Mouse (Mus musculus): ENCODE measurements around the gene Agtpbp1. TPM values are rescaled to one million over a fixed set of nuclear protein-coding genes. Genes with fewer than 3 reads are reported as not detected.

The Agtpbp1 gene
- total and polyA plus RNA-seq, 2 experiments from 2014 or later = 12.4 to 21.7 TPM

GRCm38 (mm10) chr13:59429369-59429768 lies 155.7 kb downstream of the Agtpbp1 start:
- H3K9ac ChIP-seq (replicated peaks; ENCODE audit: low read depth, low read length) = no peak overlapping the region
- H3K4me3 ChIP-seq (ENCODE audit: low read depth, low read length) = no peak overlapping the region
- ATAC-seq (ENCODE audit: insufficient read depth, low read depth) = no peak
- 78% methylated on average over 6 of the region's 6 CpGs for WGBS
- H3K9me3 ChIP-seq (replicated peaks; ENCODE audit: control insufficient read depth, low read length) = no peaks in the 10 kb centered on the region; the same call in 1 of the 2 replicates
- DNase-seq (ENCODE audit: low spot score) = no peak
- H3K27ac ChIP-seq (ENCODE audit: low read depth) = no peak overlapping the region
- no peaks in the 10 kb centered on the region for H3K4me1 ChIP-seq (ENCODE audit: control insufficient read depth, insufficient read depth)
- H3K36me3 ChIP-seq (replicated peaks; ENCODE audit: control insufficient read depth, insufficient read depth, low read length) = no peaks in the 10 kb centered on the region
- TF ChIP-seq EP300 (IDR thresholded peaks at IDR 0.05; ENCODE audit: low read depth) (no peak), CTCF (IDR thresholded peaks at IDR 0.05; ENCODE audit: low read depth) (no peak)
- H3K4me2 ChIP-seq (ENCODE audit: low read depth, low read length) = no peak overlapping the region
- H3K27me3 ChIP-seq (ENCODE audit: control insufficient read depth, insufficient read depth, low read length) = no peaks in the 10 kb centered on the region

GRCm38 (mm10) chr13:59423871-59424270 lies 161.2 kb downstream of the Agtpbp1 start:
- no peak overlapping the region for H3K4me3 ChIP-seq (ENCODE audit: low read depth, low read length)
- H3K4me1 ChIP-seq (ENCODE audit: control insufficient read depth, insufficient read depth) = no peaks in the 10 kb centered on the region
- no peak for ATAC-seq (ENCODE audit: insufficient read depth, low read depth)
- TF ChIP-seq CTCF (IDR thresholded peaks at IDR 0.05; ENCODE audit: low read depth) = no peak
- no peak for TF ChIP-seq EP300 (IDR thresholded peaks at IDR 0.05; ENCODE audit: low read depth)
- no peak overlapping the region for H3K27ac ChIP-seq (ENCODE audit: low read depth)
- no peak overlapping the region for H3K4me2 ChIP-seq (ENCODE audit: low read depth, low read length)
- no peak for DNase-seq (ENCODE audit: low spot score)
- no peak overlapping the region for H3K9ac ChIP-seq (replicated peaks; ENCODE audit: low read depth, low read length)
- H3K27me3 ChIP-seq (ENCODE audit: control insufficient read depth, insufficient read depth, low read length) = no peaks in the 10 kb centered on the region
- no peaks in the 10 kb centered on the region for H3K36me3 ChIP-seq (replicated peaks; ENCODE audit: control insufficient read depth, insufficient read depth, low read length)
- no peaks in the 10 kb centered on the region for H3K9me3 ChIP-seq (replicated peaks; ENCODE audit: control insufficient read depth, low read length)
- WGBS = 84% methylated on average over 5 of the region's 5 CpGs

- Histone ChIP-seq H3K27ac (ENCODE audit: low read depth) (no peak overlapping the region), H3K36me3 (replicated peaks; ENCODE audit: control insufficient read depth, insufficient read depth, low read length) (no peaks in the 10 kb centered on the region), H3K4me3 (ENCODE audit: low read depth, low read length) (no peak overlapping the region), H3K27me3 (ENCODE audit: control insufficient read depth, insufficient read depth, low read length) (no peaks in the 10 kb centered on the region), H3K4me1 (ENCODE audit: control insufficient read depth, insufficient read depth) (no peaks in the 10 kb centered on the region), H3K9me3 (replicated peaks; ENCODE audit: control insufficient read depth, low read length) (no peaks in the 10 kb centered on the region), H3K4me2 (ENCODE audit: low read depth, low read length) (no peak overlapping the region), H3K9ac (replicated peaks; ENCODE audit: low read depth, low read length) (no peak overlapping the region)
- TF ChIP-seq EP300 (IDR thresholded peaks at IDR 0.05; ENCODE audit: low read depth) (no peak), CTCF (IDR thresholded peaks at IDR 0.05; ENCODE audit: low read depth) (no peak)
- DNase-seq (ENCODE audit: low spot score) (no peak), ATAC-seq (ENCODE audit: insufficient read depth, low read depth) (no peak)
- WGBS = 77% methylated on average over 15 of the region's 15 CpGs
These were observed 168.3 kb downstream of the Agtpbp1 start for GRCm38 (mm10) chr13:59416530-59417230.

- no peak overlapping the region for H3K4me3 ChIP-seq (ENCODE audit: low read depth, low read length)
- no peak for TF ChIP-seq CTCF (IDR thresholded peaks at IDR 0.05; ENCODE audit: low read depth)
- TF ChIP-seq EP300 (IDR thresholded peaks at IDR 0.05; ENCODE audit: low read depth) = no peak
- no peak overlapping the region for H3K27ac ChIP-seq (ENCODE audit: low read depth)
- no peak overlapping the region for H3K9ac ChIP-seq (replicated peaks; ENCODE audit: low read depth, low read length)
- no peak overlapping the region for H3K4me2 ChIP-seq (ENCODE audit: low read depth, low read length)
- no peaks in the 10 kb centered on the region for H3K4me1 ChIP-seq (ENCODE audit: control insufficient read depth, insufficient read depth)
- H3K9me3 ChIP-seq (replicated peaks; ENCODE audit: control insufficient read depth, low read length) = no peaks in the 10 kb centered on the region
- H3K36me3 ChIP-seq (replicated peaks; ENCODE audit: control insufficient read depth, insufficient read depth, low read length) = no peaks in the 10 kb centered on the region
- no peak for DNase-seq (ENCODE audit: low spot score)
- ATAC-seq (ENCODE audit: insufficient read depth, low read depth) = no peak
- WGBS = 82% methylated on average over 9 of the region's 9 CpGs
- H3K27me3 ChIP-seq (ENCODE audit: control insufficient read depth, insufficient read depth, low read length) = no peaks in the 10 kb centered on the region
These were observed 171.1 kb downstream of the Agtpbp1 start for GRCm38 (mm10) chr13:59413885-59414284.

- no peak for TF ChIP-seq EP300 (IDR thresholded peaks at IDR 0.05; ENCODE audit: low read depth)
- no peak for TF ChIP-seq CTCF (IDR thresholded peaks at IDR 0.05; ENCODE audit: low read depth)
- Histone ChIP-seq H3K4me3 (ENCODE audit: low read depth, low read length) (no peak overlapping the region), H3K4me1 (ENCODE audit: control insufficient read depth, insufficient read depth) (no peaks in the 10 kb centered on the region), H3K9ac (replicated peaks; ENCODE audit: low read depth, low read length) (no peak overlapping the region), H3K27ac (ENCODE audit: low read depth) (no peak overlapping the region), H3K27me3 (ENCODE audit: control insufficient read depth, insufficient read depth, low read length) (no peaks in the 10 kb centered on the region), H3K36me3 (replicated peaks; ENCODE audit: control insufficient read depth, insufficient read depth, low read length) (no peaks in the 10 kb centered on the region), H3K4me2 (ENCODE audit: low read depth, low read length) (no peak overlapping the region), H3K9me3 (replicated peaks; ENCODE audit: control insufficient read depth, low read length) (no peaks in the 10 kb centered on the region)
- 83% methylated on average over 4 of the region's 4 CpGs for WGBS
- no peak for ATAC-seq (ENCODE audit: insufficient read depth, low read depth)
- DNase-seq (ENCODE audit: low spot score) = no peak
These were observed 172.4 kb downstream of the Agtpbp1 start for GRCm38 (mm10) chr13:59412672-59413071.

GRCm38 (mm10) chr13:59407182-59407581 lies 177.8 kb downstream of the Agtpbp1 start:
- Histone ChIP-seq H3K4me3 (ENCODE audit: low read depth, low read length) (no peak overlapping the region), H3K36me3 (replicated peaks; ENCODE audit: control insufficient read depth, insufficient read depth, low read length) (no peaks in the 10 kb centered on the region), H3K9me3 (replicated peaks; ENCODE audit: control insufficient read depth, low read length) (no peaks in the 10 kb centered on the region), H3K27ac (ENCODE audit: low read depth) (no peak overlapping the region), H3K4me2 (ENCODE audit: low read depth, low read length) (no peak overlapping the region), H3K4me1 (ENCODE audit: control insufficient read depth, insufficient read depth) (no peaks in the 10 kb centered on the region), H3K9ac (replicated peaks; ENCODE audit: low read depth, low read length) (no peak overlapping the region), H3K27me3 (ENCODE audit: control insufficient read depth, insufficient read depth, low read length) (no peaks in the 10 kb centered on the region)
- ATAC-seq (ENCODE audit: insufficient read depth, low read depth) = no peak
- TF ChIP-seq CTCF (IDR thresholded peaks at IDR 0.05; ENCODE audit: low read depth) = no peak
- no peak for TF ChIP-seq EP300 (IDR thresholded peaks at IDR 0.05; ENCODE audit: low read depth)
- 62% methylated on average over 6 of the region's 6 CpGs for WGBS
- no peak for DNase-seq (ENCODE audit: low spot score)

Data from heart, postnatal 0 days (tissue).